In genomic region chr15:50992246-50992645, GRCm38 (mm10) we compare ENCODE assay signal across 24 mouse cellular contexts.
DNase-seq lines count a peak whose midpoint lies in the region; ATAC-seq and TF ChIP-seq lines count a peak whose summit lies in the region.
"Had no signal": no experiment of that assay in that cellular context is flagged by ENCODE, and none has a peak within 500 bp of the region (broad histone marks: within the 10 kb centered on the region; RNA-seq: fewer than 3 reads in every experiment).

No protein-coding gene starts in this region.

- no peak overlapping the region; the same call in none of the 2 replicates for H3K27ac ChIP-seq in kidney, adult 2 months (ENCODE audit: insufficient read depth, low read depth, low read length)
- no peak overlapping the region for H3K27ac ChIP-seq in kidney, embryonic 14.5 days (ENCODE audit: low read depth, low read length)
- no peak overlapping the region for H3K27ac ChIP-seq in liver, adult 2 months (replicated peaks; ENCODE audit: insufficient read depth, low read depth, low read length)
- H3K27ac ChIP-seq in liver, embryonic 12.5 days, result no peak overlapping the region
- H3K27ac ChIP-seq: embryonic facial prominence, embryonic 10.5 days; embryonic facial prominence, embryonic 12.5 days; forebrain, embryonic 13.5 days; forebrain, embryonic 15.5 days had no signal

- no peak overlapping the region for H3K4me2 ChIP-seq in kidney, embryonic 14.5 days (replicated peaks; ENCODE audit: low read depth, low read length)
- H3K4me2 ChIP-seq in liver, embryonic 12.5 days, result no peak overlapping the region
- H3K4me2 ChIP-seq: embryonic facial prominence, embryonic 12.5 days; forebrain, embryonic 13.5 days; forebrain, embryonic 15.5 days had no signal

- no peak for TF ChIP-seq POLR2A in kidney, adult 2 months (IDR thresholded peaks at IDR 0.05; ENCODE audit: low read depth, low read length)
- TF ChIP-seq POLR2A in liver, adult 2 months (IDR thresholded peaks at IDR 0.05; ENCODE audit: extremely low read depth, insufficient read depth, low read length), result no peak

- peak; percentile 63 for DNase-seq in kidney, adult 2 months
- DNase-seq in kidney, postnatal 4 days, result no peak
- DNase-seq in kidney, adult 9 months, result peak; percentile 52
- peak; percentile 14 for DNase-seq in liver, adult 2 months (ENCODE audit: extremely low read depth, low read depth, low spot score)
- DNase-seq: adrenal gland, adult 8-10 months; adrenal gland, postnatal 14 days; adrenal gland, postnatal 36 days; B cell, adult 2 months; cerebellum, adult 11-12 months; cerebellum, adult 2 months; cerebellum, adult 9-10 months; cerebellum, postnatal 10 days; cerebellum, postnatal 25 days had no signal

- ATAC-seq in kidney, embryonic 14.5 days (ENCODE audit: low FRiP score, low TSS enrichment), result no peak
- no peak for ATAC-seq in liver, embryonic 12.5 days
- ATAC-seq: activated CD4-positive, CD25-positive, alpha-beta regulatory T cell, adult 4 months; CD4-positive, CD25-positive, alpha-beta regulatory T cell, adult 4 months had no signal

- H3K4me3 ChIP-seq in kidney, adult 2 months (ENCODE audit: insufficient read depth, low read depth, low read length), result no peak overlapping the region
- no peak overlapping the region for H3K4me3 ChIP-seq in kidney, embryonic 14.5 days (ENCODE audit: low read length)
- H3K4me3 ChIP-seq in liver, adult 2 months (ENCODE audit: insufficient read depth, low read depth, low read length), result no peak overlapping the region
- no peak overlapping the region for H3K4me3 ChIP-seq in liver, embryonic 12.5 days
- H3K4me3 ChIP-seq: embryonic facial prominence, embryonic 10.5 days; embryonic facial prominence, embryonic 12.5 days; forebrain, embryonic 13.5 days; forebrain, embryonic 15.5 days had no signal

- H3K4me1 ChIP-seq in kidney, adult 2 months (ENCODE audit: control insufficient read depth, insufficient read depth, low read length), result peaks cover 9% of the 10 kb centered on the region; the same call in 1 of the 2 replicates
- H3K4me1 ChIP-seq in kidney, embryonic 14.5 days (ENCODE audit: control insufficient read depth, insufficient read depth, low read length), result no peaks in the 10 kb centered on the region
- no peaks in the 10 kb centered on the region for H3K4me1 ChIP-seq in liver, adult 2 months (ENCODE audit: control insufficient read depth, insufficient read depth, low read length)
- no peaks in the 10 kb centered on the region for H3K4me1 ChIP-seq in liver, embryonic 12.5 days
- H3K4me1 ChIP-seq: embryonic facial prominence, embryonic 12.5 days had no signal

- H3K27me3 ChIP-seq in kidney, adult 2 months (replicated peaks; ENCODE audit: control insufficient read depth, insufficient read depth, low read length), result no peaks in the 10 kb centered on the region
- H3K27me3 ChIP-seq in kidney, embryonic 14.5 days (ENCODE audit: control insufficient read depth, insufficient read depth, low read length), result no peaks in the 10 kb centered on the region
- H3K27me3 ChIP-seq in liver, adult 2 months (ENCODE audit: control insufficient read depth, insufficient read depth, low read length), result no peaks in the 10 kb centered on the region
- H3K27me3 ChIP-seq in liver, embryonic 12.5 days (replicated peaks), result no peaks in the 10 kb centered on the region
- H3K27me3 ChIP-seq: CH12.LX; embryonic facial prominence, embryonic 12.5 days; forebrain, embryonic 13.5 days; forebrain, embryonic 15.5 days; Patski had no signal

- no peaks in the 10 kb centered on the region for H3K9me3 ChIP-seq in kidney, embryonic 14.5 days (ENCODE audit: control insufficient read depth, low read length)
- no peaks in the 10 kb centered on the region for H3K9me3 ChIP-seq in liver, embryonic 12.5 days (replicated peaks)
- H3K9me3 ChIP-seq: embryonic facial prominence, embryonic 10.5 days; embryonic facial prominence, embryonic 12.5 days; forebrain, embryonic 13.5 days; forebrain, embryonic 15.5 days; G1E had no signal

- H3K79me2 ChIP-seq in liver, adult 2 months (ENCODE audit: control insufficient read depth, insufficient read depth, low read length), result no peaks in the 10 kb centered on the region

- H3K36me3 ChIP-seq in kidney, adult 2 months (ENCODE audit: control insufficient read depth, insufficient read depth, low read length), result no peaks in the 10 kb centered on the region
- no peaks in the 10 kb centered on the region for H3K36me3 ChIP-seq in kidney, embryonic 14.5 days (ENCODE audit: control insufficient read depth, insufficient read depth, low read length)
- H3K36me3 ChIP-seq in liver, adult 2 months (ENCODE audit: control insufficient read depth, insufficient read depth, low read length), result no peaks in the 10 kb centered on the region
- no peaks in the 10 kb centered on the region for H3K36me3 ChIP-seq in liver, embryonic 12.5 days
- H3K36me3 ChIP-seq: embryonic facial prominence, embryonic 10.5 days; embryonic facial prominence, embryonic 12.5 days; forebrain, embryonic 15.5 days; G1E had no signal

- TF ChIP-seq CTCF in kidney, adult 2 months (conservative IDR thresholded peaks at IDR 0.05; ENCODE audit: insufficient read depth, insufficient read length, low read depth, low read length), result no peak
- TF ChIP-seq CTCF in liver, adult 2 months (IDR thresholded peaks at IDR 0.05; ENCODE audit: low read depth, low read length), result no peak

- WGBS in kidney, adult 2 months, result 53% methylated on average over 2 of the region's 2 CpGs
- WGBS in kidney, embryonic 14.5 days, result 77% methylated on average over 2 of the region's 2 CpGs
- 44% methylated on average over 2 of the region's 2 CpGs for whole genome bisulfite sequencing in liver, adult 2 months
- WGBS in liver, embryonic 12.5 days (ENCODE audit: insufficient replicate concordance), result 39% methylated on average over 2 of the region's 2 CpGs

- H3K9ac ChIP-seq in kidney, embryonic 14.5 days (ENCODE audit: low read depth, low read length), result no peak overlapping the region
- H3K9ac ChIP-seq in liver, adult 2 months (ENCODE audit: low read depth, low read length), result no peak overlapping the region
- no peak overlapping the region for H3K9ac ChIP-seq in liver, embryonic 12.5 days
- H3K9ac ChIP-seq: embryonic facial prominence, embryonic 12.5 days; forebrain, embryonic 13.5 days; forebrain, embryonic 15.5 days had no signal

Comparison
In these comparisons a context has a peak if more than half of its experiments do, and no peak if none do; other contexts are left out.
1. DNase-seq: peak in kidney, adult 2 months (single experiment), kidney, adult 9 months (single experiment) and liver, adult 2 months (single experiment); none in kidney, postnatal 4 days (0 of 2).